Mouse (Mus musculus) intestine, postnatal 0 days (tissue): ENCODE data around the gene Hspb3. TPM values are rescaled to one million over a fixed set of nuclear protein-coding genes. Genes with fewer than 3 reads are reported as not detected.

ENCODE experiments used
- ATAC-seq: fragments of 200-750 bp; cut with Nextera tagmentation; 2 replicates; pipeline ENCODE4 v1.8.0; 2017; ENCODE audit warnings: mild to moderate bottlenecking, moderate TSS enrichment, moderate library complexity
- H3K27ac ChIP-seq: fragments of 300-500 bp; sonication (generic); 2 replicates; pipeline ENCODE4 v1.5.1; 2014; ENCODE audit warnings: mild to moderate bottlenecking, low read depth, low read length, moderate library complexity
- H3K27me3 ChIP-seq: fragments of 300-500 bp; sonication (generic); replicated peaks from 2 replicates; pipeline ENCODE4 v1.6.1; 2014; ENCODE audit warnings: low read length, mixed read lengths; ENCODE audit not compliant: control insufficient read depth, insufficient read depth
- H3K36me3 ChIP-seq: fragments of 300-500 bp; sonication (generic); 2 replicates; pipeline ENCODE4 v1.6.1; 2014; ENCODE audit warnings: mild to moderate bottlenecking, moderate library complexity; ENCODE audit not compliant: control insufficient read depth, insufficient read depth
- H3K4me1 ChIP-seq: fragments of 300-500 bp; sonication (generic); replicated peaks from 2 replicates; pipeline ENCODE4 v1.6.1; 2014; ENCODE audit warnings: antibody characterized with exemption, low read length, mixed read lengths; ENCODE audit not compliant: control insufficient read depth, insufficient read depth
- H3K4me2 ChIP-seq: fragments of 300-500 bp; sonication (generic); replicated peaks from 2 replicates; pipeline ENCODE4 v1.6.1; 2014; ENCODE audit warnings: low read depth, mild to moderate bottlenecking, moderate library complexity
- H3K4me3 ChIP-seq: fragments of 300-500 bp; sonication (generic); 2 replicates; pipeline ENCODE4 v1.5.1; 2014; ENCODE audit warnings: low read depth, low read length
- H3K9ac ChIP-seq: fragments of 300-500 bp; sonication (generic); 2 replicates; pipeline ENCODE4 v1.6.1; 2014; ENCODE audit warnings: mild to moderate bottlenecking, low read depth, low read length
- H3K9me3 ChIP-seq: fragments of 300-500 bp; sonication (generic); 2 replicates; pipeline ENCODE4 v1.6.1; 2016; ENCODE audit warnings: mixed run types; ENCODE audit not compliant: control insufficient read depth
- CTCF ChIP-seq: sonication (generic); IDR thresholded peaks from 2 replicates; pipeline ENCODE4 v1.5.1; 2016; ENCODE audit warnings: low read depth, mild to moderate bottlenecking, control low read depth, antibody characterized with exemption, moderate library complexity
- WGBS: fragments of 180-500 bp; shearing (Covaris S2); extraction: QIAGEN DNeasy Blood & Tissue Kit; methylation state at CpG from one replicate; pipeline ENCODE4 v1.1.7; 2014; 5-methylcytosine and 5-hydroxymethylcytosine counted together
- polyA plus RNA-seq: library from polyadenylated mRNA; unstranded; fragments of >200 nt; fragmentation: Nextera tagmentation; extraction: Ambion mirVana; gene quantifications from 2 replicates; pipeline ENCODE4 v1.2.1, GENCODE M21; 2015

Gene Hspb3
- polyA plus RNA-seq, 1 experiment from 2014 or later: 0.25 TPM

DNA sequence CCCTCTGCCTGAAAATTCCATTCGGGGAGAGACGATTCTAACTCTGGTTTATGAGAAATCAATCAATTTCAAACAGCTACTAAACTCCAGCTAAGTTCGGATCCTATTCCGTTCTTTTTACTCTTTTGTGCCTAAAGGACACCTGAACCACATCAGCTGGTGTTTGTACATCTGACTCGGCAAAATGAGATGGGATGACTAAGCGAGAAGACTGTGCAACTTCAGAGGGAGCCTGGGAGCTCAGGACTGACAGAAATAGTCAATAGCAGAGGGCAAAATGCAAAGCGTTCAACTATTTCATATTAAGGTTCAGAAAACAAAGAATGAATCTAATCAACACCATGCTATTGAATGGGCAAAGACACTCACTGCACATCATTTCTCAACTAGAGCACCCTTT lies 407 bp upstream of the Hspb3 start:
- 78% methylated on average over 7 of the region's 7 CpGs for WGBS

GRCm38 (mm10) chr13:113661826-113662271 lies 1.6 kb downstream of the Hspb3 start:
- WGBS: 60% methylated on average over 7 of the region's 7 CpGs
- no peak for TF ChIP-seq CTCF
- Histone ChIP-seq H3K4me3 (no peak overlapping the region), H3K27me3 (no peaks in the 10 kb centered on the region), H3K36me3 (no peaks in the 10 kb centered on the region), H3K4me1 (no peaks in the 10 kb centered on the region), H3K9me3 (no peaks in the 10 kb centered on the region), H3K4me2 (no peak overlapping the region), H3K9ac (no peak overlapping the region), H3K27ac (no peak overlapping the region)
- ATAC-seq: no peak

More for the DNA sequence above, 407 bp upstream of the Hspb3 start:
- H3K9me3 ChIP-seq: no peaks in the 10 kb centered on the region
- no peaks in the 10 kb centered on the region for H3K27me3 ChIP-seq
- no peak for TF ChIP-seq CTCF
- no peak overlapping the region for H3K4me3 ChIP-seq
- H3K4me1 ChIP-seq: no peaks in the 10 kb centered on the region
- no peaks in the 10 kb centered on the region for H3K36me3 ChIP-seq
- no peak for ATAC-seq
- H3K9ac ChIP-seq: no peak overlapping the region
- H3K27ac ChIP-seq: no peak overlapping the region
- H3K4me2 ChIP-seq: no peak overlapping the region

DNA sequence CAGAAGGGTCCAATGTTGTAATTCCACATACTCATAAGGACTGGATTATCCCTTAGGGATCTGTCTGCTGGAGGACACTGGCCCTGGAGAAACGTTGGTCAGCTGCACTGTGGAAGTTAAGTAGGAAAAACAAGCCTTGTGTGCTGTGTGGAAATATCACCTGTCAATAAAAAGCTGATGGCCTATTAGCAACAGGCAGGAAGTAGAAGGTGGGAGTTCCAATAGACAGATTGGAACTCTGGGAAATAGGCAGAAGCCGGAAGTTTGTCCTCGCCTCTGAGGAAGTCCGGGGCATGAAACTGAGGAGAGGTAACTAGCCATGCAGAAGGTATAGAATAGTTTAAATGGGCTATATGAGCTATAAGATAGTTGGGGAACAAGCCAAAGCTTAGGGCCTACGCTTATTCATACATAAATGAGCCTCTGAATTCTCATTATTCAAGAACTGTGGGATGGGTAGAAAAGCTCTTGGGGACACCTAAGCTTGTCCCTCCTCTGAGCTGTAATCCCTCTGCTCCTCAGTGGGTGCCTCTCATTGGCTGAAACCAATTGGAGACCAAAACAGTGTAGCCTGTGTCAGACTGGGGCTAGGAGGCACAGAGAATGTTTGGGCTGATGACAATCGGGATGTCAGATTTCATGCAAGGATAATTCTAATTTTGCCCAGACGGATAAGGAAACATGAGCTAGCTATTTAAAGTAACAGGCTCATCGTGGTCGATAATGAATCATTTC lies 2.7 kb downstream of the Hspb3 start:
- H3K4me2 ChIP-seq: no peak overlapping the region
- 85% methylated on average over 9 of the region's 9 CpGs for WGBS

DNA sequence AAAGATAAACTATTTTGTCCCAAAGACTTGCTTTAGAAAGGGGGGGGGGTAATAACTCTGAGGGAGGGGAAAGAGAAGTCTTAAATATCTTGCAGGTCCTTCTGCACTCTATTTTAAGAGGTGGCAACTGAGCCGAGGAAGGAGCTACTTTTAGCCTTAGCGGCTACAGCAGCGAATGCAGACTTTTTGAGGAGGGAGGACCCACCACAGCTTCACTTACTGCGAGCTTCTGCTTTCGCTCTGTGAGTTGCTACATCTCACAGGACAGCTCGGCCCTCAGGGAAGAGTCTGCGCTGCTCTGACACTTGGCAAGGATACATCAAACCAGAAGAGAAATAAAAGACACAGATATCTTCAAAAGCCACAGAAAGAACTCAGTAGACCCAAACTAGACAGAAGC lies 6.3 kb downstream of the Hspb3 start:
- Histone ChIP-seq H3K4me3 (no peak overlapping the region), H3K27ac (no peak overlapping the region), H3K4me2 (no peak overlapping the region), H3K9ac (no peak overlapping the region), H3K27me3 (no peaks in the 10 kb centered on the region), H3K36me3 (no peaks in the 10 kb centered on the region), H3K9me3 (no peaks in the 10 kb centered on the region), H3K4me1 (no peaks in the 10 kb centered on the region)
- no peak for TF ChIP-seq CTCF
- WGBS: 77% methylated on average over 7 of the region's 7 CpGs
- ATAC-seq: no peak

More for the DNA sequence above, 2.7 kb downstream of the Hspb3 start:
- ATAC-seq: no peak
- H3K9me3 ChIP-seq: no peaks in the 10 kb centered on the region
- no peak overlapping the region for H3K4me3 ChIP-seq
- H3K4me1 ChIP-seq: no peaks in the 10 kb centered on the region
- no peaks in the 10 kb centered on the region for H3K27me3 ChIP-seq
- H3K27ac ChIP-seq: no peak overlapping the region
- H3K36me3 ChIP-seq: no peaks in the 10 kb centered on the region
- no peak overlapping the region for H3K9ac ChIP-seq
- TF ChIP-seq CTCF: no peak

DNA sequence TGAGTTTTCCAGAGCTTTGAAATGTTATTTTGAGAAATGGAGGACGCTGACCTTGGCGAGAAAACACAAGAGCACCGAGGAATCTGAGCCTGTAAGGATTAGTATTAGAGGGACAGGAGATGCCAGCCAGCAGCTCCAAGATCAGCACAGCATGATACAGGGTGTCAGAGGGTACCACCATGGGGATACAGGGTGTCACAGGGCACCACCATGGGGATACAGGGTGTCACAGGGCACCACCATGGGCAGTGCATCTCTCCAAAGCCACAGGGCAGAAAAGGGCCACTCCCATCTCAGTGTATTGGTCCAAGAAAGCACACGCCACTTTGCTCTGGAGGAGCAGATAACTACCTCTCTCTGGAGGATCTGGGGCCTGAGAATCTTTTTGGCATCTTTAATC lies 6.8 kb downstream of the Hspb3 start:
- Histone ChIP-seq H3K9ac (no peak overlapping the region), H3K9me3 (no peaks in the 10 kb centered on the region), H3K27me3 (no peaks in the 10 kb centered on the region), H3K27ac (no peak overlapping the region), H3K4me3 (no peak overlapping the region), H3K4me1 (no peaks in the 10 kb centered on the region), H3K4me2 (no peak overlapping the region), H3K36me3 (no peaks in the 10 kb centered on the region)
- no peak for TF ChIP-seq CTCF
- ATAC-seq: no peak
- WGBS: 91% methylated on average over 4 of the region's 4 CpGs

DNA sequence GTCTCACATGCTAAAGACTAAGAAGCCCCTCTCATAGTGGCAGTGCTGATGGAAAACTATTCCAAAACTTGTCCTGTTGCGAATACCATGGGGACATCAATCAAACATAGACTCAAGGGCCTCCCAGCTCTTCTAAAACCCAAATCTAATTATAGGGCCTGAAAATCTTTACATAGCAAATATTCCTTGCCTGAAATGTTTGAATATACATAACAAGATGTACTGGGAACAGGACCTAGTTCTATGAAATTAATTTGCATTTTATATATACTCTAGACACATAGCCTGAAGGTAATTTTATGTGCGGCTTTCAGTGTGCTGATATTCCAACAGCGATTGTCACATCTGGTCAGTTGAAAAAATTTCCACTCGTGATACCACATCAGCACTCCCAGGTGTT lies 8.0 kb downstream of the Hspb3 start:
- Histone ChIP-seq H3K27ac (no peak overlapping the region), H3K36me3 (no peaks in the 10 kb centered on the region), H3K4me1 (no peaks in the 10 kb centered on the region), H3K9me3 (no peaks in the 10 kb centered on the region), H3K4me2 (no peak overlapping the region), H3K4me3 (no peak overlapping the region), H3K27me3 (no peaks in the 10 kb centered on the region), H3K9ac (no peak overlapping the region)
- 93% methylated on average over 4 of the region's 4 CpGs for WGBS
- ATAC-seq: no peak
- TF ChIP-seq CTCF: no peak
